Mouse (Mus musculus) layer of hippocampus, adult 2 months (tissue): Measurements from ENCODE around the gene Gzma. TPM values are rescaled to one million over a fixed set of nuclear protein-coding genes. Genes with fewer than 3 reads are reported as not detected.
A peak's percentile ranks its signal among the peaks of the same experiment; 100 is the strongest.

Source experiments
- DNase-seq, 2 experiments: peaks; one replicate each; pipeline ENCODE4 v3.0.0; 2022; ENCODE audit warnings: low spot score in 2 of 2
- H3K27ac ChIP-seq: fragments of 200-600 bp; 2 replicates; pipeline ENCODE4 v1.8.1; 2022
- H3K4me3 ChIP-seq: fragments of 200-600 bp; 2 replicates; pipeline ENCODE4 v1.8.1; 2022; ENCODE audit warnings: mild to moderate bottlenecking
- CTCF ChIP-seq: fragments of 200-600 bp; conservative IDR thresholded peaks from 2 replicates; pipeline ENCODE4 v1.8.1; 2022; ENCODE audit warnings: antibody characterized with exemption, mild to moderate bottlenecking, moderate library complexity
- long read RNA-seq, 2 experiments: library from polyadenylated mRNA; stranded (forward); transcript quantifications; one replicate each; pipeline ENCODE4 v2.0.0; 2021; ENCODE audit warnings: borderline mapping rate in 2 of 2
- total RNA-seq, 2 experiments: library from RNA; stranded (reverse); gene quantifications; 2 replicates each; pipeline ENCODE4 v1.2.3; 2021

Gzma gene
- total RNA-seq = not detected
- long read RNA-seq, experiment 1 = 0 reads
- long read RNA-seq, experiment 2 = 0 reads

- no peak within 1 kb of the TSS for H3K27ac ChIP-seq
- H3K4me3 ChIP-seq = no peak within 1 kb of the TSS
- no peak for DNase-seq
- TF ChIP-seq CTCF = no peak
Observed at GRCm38 (mm10) chr13:113100879-113101278, at the start of gene Gzma. Gene Gzma, minus strand, starts transcription at chr13:113100981.

GRCm38 (mm10) chr13:113139597-113139996 lies 38.8 kb upstream of the Gzma start:
- TF ChIP-seq CTCF = peak; percentile 73
- H3K27ac ChIP-seq = no peak overlapping the region
- no peak for DNase-seq

GRCm38 (mm10) chr13:113129974-113130373 lies 29.2 kb upstream of the Gzma start:
- DNase-seq = no peak
- H3K27ac ChIP-seq = no peak overlapping the region
- TF ChIP-seq CTCF = no peak
- no peak overlapping the region for H3K4me3 ChIP-seq

More at GRCm38 (mm10) chr13:113139597-113139996, 38.8 kb upstream of the Gzma start:
- no peak overlapping the region for H3K4me3 ChIP-seq

GRCm38 (mm10) chr13:113121326-113121725 lies 20.5 kb upstream of the Gzma start:
- DNase-seq = no peak
- TF ChIP-seq CTCF = no peak
- Histone ChIP-seq H3K4me3 (no peak overlapping the region), H3K27ac (no peak overlapping the region)

- no peak for TF ChIP-seq CTCF
- no peak overlapping the region for H3K27ac ChIP-seq
- DNase-seq = no peak
- H3K4me3 ChIP-seq = no peak overlapping the region
Observed at GRCm38 (mm10) chr13:113120324-113121237, 19.8 kb upstream of the Gzma start.

GRCm38 (mm10) chr13:113118977-113119376 lies 18.2 kb upstream of the Gzma start:
- H3K27ac ChIP-seq = no peak overlapping the region
- no peak for DNase-seq
- TF ChIP-seq CTCF = no peak
- no peak overlapping the region for H3K4me3 ChIP-seq

GRCm38 (mm10) chr13:113104759-113105158 lies 4.0 kb upstream of the Gzma start:
- Histone ChIP-seq H3K4me3 (no peak overlapping the region), H3K27ac (no peak overlapping the region)
- no peak for DNase-seq
- TF ChIP-seq CTCF = no peak

GRCm38 (mm10) chr13:113101804-113102203 lies 1.0 kb upstream of the Gzma start:
- no peak for DNase-seq
- H3K4me3 ChIP-seq = no peak overlapping the region
- TF ChIP-seq CTCF = no peak
- no peak overlapping the region for H3K27ac ChIP-seq

GRCm38 (mm10) chr13:113098406-113098805 lies 2.4 kb downstream of the Gzma start:
- H3K4me3 ChIP-seq = no peak overlapping the region

GRCm38 (mm10) chr13:113097011-113097410 lies 3.8 kb downstream of the Gzma start:
- TF ChIP-seq CTCF = no peak
- Histone ChIP-seq H3K4me3 (no peak overlapping the region), H3K27ac (no peak overlapping the region)
- no peak for DNase-seq

More at GRCm38 (mm10) chr13:113098406-113098805, 2.4 kb downstream of the Gzma start:
- no peak for DNase-seq
- no peak for TF ChIP-seq CTCF
- no peak overlapping the region for H3K27ac ChIP-seq

- H3K27ac ChIP-seq = no peak overlapping the region
- no peak for TF ChIP-seq CTCF
- no peak for DNase-seq
- no peak overlapping the region for H3K4me3 ChIP-seq
Observed at GRCm38 (mm10) chr13:113094618-113095017, 6.2 kb downstream of the Gzma start.

- no peak overlapping the region for H3K27ac ChIP-seq
- no peak for DNase-seq
- TF ChIP-seq CTCF = no peak
- H3K4me3 ChIP-seq = no peak overlapping the region
Observed at GRCm38 (mm10) chr13:113090489-113090888, 10.3 kb downstream of the Gzma start.

GRCm38 (mm10) chr13:113087226-113088017 lies 13.4 kb downstream of the Gzma start:
- H3K27ac ChIP-seq = no peak overlapping the region
- DNase-seq = no peak
- H3K4me3 ChIP-seq = no peak overlapping the region
- no peak for TF ChIP-seq CTCF
